Mouse (Mus musculus) C2C12 (cell line): ENCODE data around the gene Higd1a. TPM values are rescaled to one million over a fixed set of nuclear protein-coding genes. Genes with fewer than 3 reads are reported as not detected.

Source experiments
- H3K27me3 ChIP-seq: one replicate; pipeline ENCODE4 v1.6.1; 2011; ENCODE audit not compliant: control insufficient read depth, insufficient read depth, insufficient read length
- H3K36me3 ChIP-seq: one replicate; pipeline ENCODE4 v1.6.1; 2011; ENCODE audit not compliant: control insufficient read depth, insufficient read depth
- H3K4me3 ChIP-seq: one replicate; pipeline ENCODE4 v1.5.1; 2011; ENCODE audit warnings: mild to moderate bottlenecking, control low read depth; ENCODE audit not compliant: poor library complexity, insufficient read depth, severe bottlenecking
- H3K79me2 ChIP-seq: one replicate; pipeline ENCODE4 v1.6.1; 2011; ENCODE audit not compliant: control insufficient read depth, insufficient read depth
- H3K79me3 ChIP-seq: one replicate; pipeline ENCODE4 v1.6.1; 2011; ENCODE audit warnings: low read depth, control low read depth
- H3ac ChIP-seq: one replicate; pipeline ENCODE3; 2011; ENCODE audit warnings: low read depth; ENCODE audit not compliant: control insufficient read depth, insufficient read length
- CEBPB ChIP-seq: IDR thresholded peaks from one replicate; pipeline ENCODE4 v1.6.1; 2011; ENCODE audit warnings: low read depth, mild to moderate bottlenecking, control low read depth, moderate library complexity
- CTCF ChIP-seq: IDR thresholded peaks from one replicate; pipeline ENCODE4 v1.5.1; 2011; ENCODE audit not compliant: control insufficient read depth, insufficient read depth, insufficient read length
- FOSL1 ChIP-seq: IDR thresholded peaks from one replicate; pipeline ENCODE4 v1.8.0; 2011; ENCODE audit warnings: mild to moderate bottlenecking, low read length; ENCODE audit not compliant: poor library complexity, insufficient read depth, severe bottlenecking
- MAX ChIP-seq: IDR thresholded peaks from one replicate; pipeline ENCODE4 v1.6.1; 2011; ENCODE audit warnings: mild to moderate bottlenecking, control low read depth
- MYOD1 ChIP-seq: IDR thresholded peaks from one replicate; pipeline ENCODE4 v1.6.1; 2011; ENCODE audit warnings: low read depth; ENCODE audit not compliant: control insufficient read depth, insufficient read length
- MYOG ChIP-seq: IDR thresholded peaks from one replicate; pipeline ENCODE4 v1.6.1; 2011; ENCODE audit not compliant: control insufficient read depth, insufficient read length; ENCODE audit errors: extremely low read depth
- USF1 ChIP-seq: IDR thresholded peaks from one replicate; pipeline ENCODE4 v1.6.1; 2011; ENCODE audit warnings: low read depth, mild to moderate bottlenecking, control low read depth, moderate library complexity
- polyA plus RNA-seq: library from polyadenylated mRNA; unstranded; fragments of >200 nt; fragmentation: generic; extraction: Trizol; gene quantifications from one replicate; pipeline ENCODE4 v1.2.1, GENCODE M21; 2012; ENCODE audit warnings: missing spikeins

Higd1a gene
- polyA plus RNA-seq, 1 experiment: 55.5 TPM

GRCm38 (mm10) chr9:121860921-121861320, 2.8 kb upstream of the Higd1a start:
- H3K79me3 ChIP-seq: peaks cover 5% of the 10 kb centered on the region
- no peak overlapping the region for H3K4me3 ChIP-seq
- H3ac ChIP-seq: no peak overlapping the region
- H3K27me3 ChIP-seq: no peaks in the 10 kb centered on the region
- no peak for TF ChIP-seq MAX
- TF ChIP-seq CTCF: no peak
- no peak for TF ChIP-seq FOSL1
- TF ChIP-seq USF1: no peak
- no peak for TF ChIP-seq MYOG
- TF ChIP-seq CEBPB: no peak
- H3K79me2 ChIP-seq: peaks cover 11% of the 10 kb centered on the region
- no peaks in the 10 kb centered on the region for H3K36me3 ChIP-seq

- Histone ChIP-seq H3K4me3 (no peak overlapping the region), H3K79me3 (peaks cover 8% of the 10 kb centered on the region), H3ac (no peak overlapping the region), H3K36me3 (no peaks in the 10 kb centered on the region), H3K27me3 (no peaks in the 10 kb centered on the region), H3K79me2 (peaks cover 21% of the 10 kb centered on the region)
- TF ChIP-seq MAX: no peak
- no peak for TF ChIP-seq MYOD1
- no peak for TF ChIP-seq CEBPB
- TF ChIP-seq FOSL1: no peak
- TF ChIP-seq CTCF: no peak
- TF ChIP-seq MYOG: no peak
- TF ChIP-seq USF1: no peak
Measured at GRCm38 (mm10) chr9:121859345-121859744, 1.2 kb upstream of the Higd1a start.

GRCm38 (mm10) chr9:121857474-121858152, 549 bp downstream of the Higd1a start:
- peak overlapping the region; percentile 48 for H3K4me3 ChIP-seq
- H3K79me3 ChIP-seq: peaks cover 8% of the 10 kb centered on the region
- no peaks in the 10 kb centered on the region for H3K36me3 ChIP-seq
- no peaks in the 10 kb centered on the region for H3K27me3 ChIP-seq
- peaks cover 29% of the 10 kb centered on the region for H3K79me2 ChIP-seq
- no peak for TF ChIP-seq MYOD1
- TF ChIP-seq MYOG: no peak
- TF ChIP-seq USF1: no peak
- peak; percentile 23 for TF ChIP-seq MAX
- no peak for TF ChIP-seq FOSL1
- H3ac ChIP-seq: peak overlapping the region; percentile 87

GRCm38 (mm10) chr9:121856649-121857416, 1.3 kb downstream of the Higd1a start:
- Histone ChIP-seq H3K4me3 (peak overlapping the region; percentile 48), H3K27me3 (no peaks in the 10 kb centered on the region), H3ac (peak overlapping the region; percentile 87), H3K36me3 (peaks cover 2% of the 10 kb centered on the region), H3K79me3 (peaks cover 8% of the 10 kb centered on the region), H3K79me2 (peaks cover 29% of the 10 kb centered on the region)
- no peak for TF ChIP-seq MYOD1
- TF ChIP-seq MYOG: no peak
- no peak for TF ChIP-seq CTCF
- TF ChIP-seq MAX: no peak
- no peak for TF ChIP-seq FOSL1
- no peak for TF ChIP-seq CEBPB
- TF ChIP-seq USF1: no peak

- H3K79me2 ChIP-seq: peaks cover 29% of the 10 kb centered on the region
- H3K4me3 ChIP-seq: no peak overlapping the region
- no peak overlapping the region for H3ac ChIP-seq
- TF ChIP-seq MYOD1 (no peak), MAX (no peak), FOSL1 (no peak), CTCF (no peak), MYOG (no peak), CEBPB (no peak), USF1 (no peak)
- peaks cover 23% of the 10 kb centered on the region for H3K36me3 ChIP-seq
- H3K27me3 ChIP-seq: no peaks in the 10 kb centered on the region
- peaks cover 8% of the 10 kb centered on the region for H3K79me3 ChIP-seq
Measured at GRCm38 (mm10) chr9:121854246-121854645, 3.9 kb downstream of the Higd1a start.
